In the genomic region with DNA sequence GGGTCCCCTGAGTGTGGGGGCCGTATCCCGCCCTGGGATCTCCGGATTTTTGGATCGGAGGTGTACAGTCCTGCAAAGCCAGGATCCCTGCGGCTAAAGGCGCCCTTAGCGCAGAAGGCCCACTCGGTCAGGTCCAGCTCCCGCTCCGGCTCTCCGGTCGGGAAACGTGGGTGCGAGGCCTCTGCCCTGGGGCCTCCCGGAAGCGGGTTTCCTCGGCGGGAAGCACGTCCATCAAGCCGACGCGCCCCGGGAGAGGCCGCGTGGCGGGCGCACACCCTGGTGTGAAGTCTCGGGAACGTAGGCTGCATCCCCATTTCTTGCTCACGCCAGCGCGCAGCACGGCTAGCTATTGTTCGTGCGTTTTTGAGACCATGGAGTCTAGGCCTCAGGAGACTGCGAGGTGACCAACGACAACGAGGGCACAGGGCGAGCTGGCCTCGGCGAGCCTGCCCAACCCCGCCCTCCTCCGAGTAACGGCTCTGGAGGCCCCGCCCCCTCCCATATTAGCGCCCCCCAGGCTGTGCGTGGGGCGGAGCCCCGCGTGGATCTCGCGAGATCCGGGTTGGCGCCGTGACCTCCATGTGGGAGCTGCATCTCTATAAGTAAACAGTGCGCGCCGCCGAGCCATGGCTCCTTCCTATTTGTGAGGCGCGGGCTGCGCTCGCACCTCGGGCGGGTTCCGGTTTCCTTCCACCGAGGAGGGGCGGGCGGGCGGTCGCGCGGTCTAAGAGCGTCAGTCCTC, we compare ENCODE assay signal across 8 mouse cellular contexts. TPM values are rescaled to one million over a fixed set of nuclear protein-coding genes. Genes with fewer than 3 reads are reported as not detected.
DNase-seq lines count a peak whose midpoint lies in the region; ATAC-seq lines count a peak whose summit lies in the region.

TSS of gene Uhrf2 (plus strand) at position 620 of the 742 bp plus-strand sequence.

- no peaks in the 10 kb centered on the region for H3K36me3 ChIP-seq in intestine, embryonic 14.5 days (ENCODE audit: control insufficient read depth, insufficient read depth, low read length)

- H3K4me3 ChIP-seq in intestine, embryonic 14.5 days (ENCODE audit: low read depth, low read length), result peak within 1 kb of the TSS; percentile 99

- peak within 1 kb of the TSS; percentile 66 for H3K4me2 ChIP-seq in intestine, embryonic 14.5 days (ENCODE audit: low read length)

- ATAC-seq in intestine, embryonic 14.5 days (replicated peaks; ENCODE audit: low FRiP score, low TSS enrichment, low read depth), result peak; percentile 96

- peak; percentile 95 to 96 for DNase-seq in adrenal gland, adult 18-20 months (ENCODE audit: low spot score in 2 of 2)
- peak; percentile 98 for DNase-seq in embryo, embryonic 11 days
- DNase-seq in gastrocnemius, postnatal 25 days, result peak; percentile 95
- DNase-seq in intestine, embryonic 14.5 days (ENCODE audit: low spot score), result peak; percentile 96
- peak; percentile 95 to 96 for DNase-seq in left cerebral cortex, postnatal 14 days (ENCODE audit: low spot score in 2 of 2)
- DNase-seq in mesoderm, embryonic 11.5 days (ENCODE audit: low read depth, low spot score), result peak; percentile 98
- DNase-seq in right cerebral cortex, postnatal 36 days (ENCODE audit: low spot score in 2 of 2), result peak; percentile 94
- DNase-seq in yolk sac, embryonic 10.5 days (ENCODE audit: low spot score), result peak; percentile 95

- peak within 1 kb of the TSS; percentile 97 for H3K27ac ChIP-seq in intestine, embryonic 14.5 days (ENCODE audit: low read depth)

- WGBS in intestine, embryonic 14.5 days, result 3% methylated on average over 60 of the region's 74 CpGs

- intact Hi-C loops in left cerebral cortex, postnatal 14 days (cut with DNase I), result loop anchor here (5.0 to 10.0 kb wide), 2 partner anchors 87 to 225 kb away; partner anchors contain the start of gene 9930021J03Rik

- no peaks in the 10 kb centered on the region for H3K9me3 ChIP-seq in intestine, embryonic 14.5 days (ENCODE audit: control insufficient read depth, low read length)

- peaks cover 21% of the 10 kb centered on the region for H3K4me1 ChIP-seq in intestine, embryonic 14.5 days (replicated peaks; ENCODE audit: control insufficient read depth, insufficient read depth, low read length)

- peak within 1 kb of the TSS; percentile 100 for H3K9ac ChIP-seq in intestine, embryonic 14.5 days (ENCODE audit: low read length)

- H3K27me3 ChIP-seq in intestine, embryonic 14.5 days (replicated peaks; ENCODE audit: control insufficient read depth, insufficient read depth, low read length), result no peaks in the 10 kb centered on the region

RNA-seq across cellular contexts. Expression of gene Uhrf2, which starts in this region (rescaled TPM):
- 10 to 100 TPM; 31.7 to 39.0 TPM for total RNA-seq in adrenal gland, adult 18-20 months (2021)
- total RNA-seq in gastrocnemius, postnatal 25 days (2021), result 10 to 100 TPM; 13.3 to 14.3 TPM
- 69.9 and 72.3 TPM in 2 replicates for polyA plus RNA-seq in intestine, embryonic 14.5 days (2014; fragmentation: Nextera tagmentation; extraction: Ambion mirVana)
- total RNA-seq in left cerebral cortex, postnatal 14 days (2021), result 10 to 100 TPM; 46.5 to 55.3 TPM

Comparison
In these comparisons a context has a peak if more than half of its experiments do, and no peak if none do; other contexts are left out.
1. Peak in every context shown above with its lines: DNase-seq, ATAC-seq, H3K4me3 ChIP-seq and H3K27ac ChIP-seq.